Mouse (Mus musculus): ENCODE data around the gene Sco2.

DNA sequence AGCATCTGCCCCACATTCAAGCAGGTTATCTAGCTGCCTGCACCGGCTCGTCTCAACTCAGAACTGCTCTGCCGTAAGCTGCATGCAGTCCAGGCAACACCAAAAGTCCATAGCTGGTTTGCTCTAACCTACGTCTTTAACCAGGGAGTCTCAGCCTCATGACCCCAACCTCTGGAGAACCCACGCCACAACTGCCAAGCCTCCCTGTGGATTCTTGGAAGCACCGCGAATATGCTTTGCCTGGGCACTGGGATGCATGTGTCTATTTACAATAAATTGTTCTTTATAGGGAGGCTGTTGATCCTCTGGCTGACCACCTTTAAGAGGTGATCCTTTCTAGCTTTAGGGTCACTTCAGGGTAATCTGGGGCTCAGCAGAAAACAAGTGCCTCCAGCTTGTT is 1.1 kb downstream of the Sco2 start:
- TF ChIP-seq POLR2A (IDR thresholded peaks at IDR 0.05; ENCODE audit: control insufficient read depth, extremely low read depth, insufficient read depth, low read length, poor library complexity) (no peak), CTCF (IDR thresholded peaks at IDR 0.05; ENCODE audit: borderline replicate concordance, control insufficient read depth, extremely low read depth, insufficient read depth, low read length, poor library complexity) (no peak)

All from thymus, adult 2 months (tissue).